Mouse (Mus musculus) thymus, adult 2 months (tissue): ENCODE measurements around the gene Lrrc42.

Experiments
- CTCF ChIP-seq: fragments of 200-500 bp; IDR thresholded peaks from 2 replicates; pipeline ENCODE4 v1.5.1; 2012; ENCODE audit warnings: mild to moderate bottlenecking, control low read depth, low read length, moderate library complexity, borderline replicate concordance; ENCODE audit not compliant: control insufficient read depth, poor library complexity, insufficient read depth; ENCODE audit errors: extremely low read depth
- POLR2A ChIP-seq: fragments of 200-500 bp; IDR thresholded peaks from 2 replicates; pipeline ENCODE4 v1.6.1; 2012; ENCODE audit warnings: mild to moderate bottlenecking, low read length, control low read depth, moderate library complexity; ENCODE audit not compliant: control insufficient read depth, poor library complexity, insufficient read depth; ENCODE audit errors: extremely low read depth

GRCm38 (mm10) chr4:107203001-107203400, 50.3 kb downstream of the Lrrc42 start:
- TF ChIP-seq POLR2A (no peak), CTCF (no peak)
